Mouse (Mus musculus): ENCODE results near the gene Nadk2.

Gene Nadk2

DNA sequence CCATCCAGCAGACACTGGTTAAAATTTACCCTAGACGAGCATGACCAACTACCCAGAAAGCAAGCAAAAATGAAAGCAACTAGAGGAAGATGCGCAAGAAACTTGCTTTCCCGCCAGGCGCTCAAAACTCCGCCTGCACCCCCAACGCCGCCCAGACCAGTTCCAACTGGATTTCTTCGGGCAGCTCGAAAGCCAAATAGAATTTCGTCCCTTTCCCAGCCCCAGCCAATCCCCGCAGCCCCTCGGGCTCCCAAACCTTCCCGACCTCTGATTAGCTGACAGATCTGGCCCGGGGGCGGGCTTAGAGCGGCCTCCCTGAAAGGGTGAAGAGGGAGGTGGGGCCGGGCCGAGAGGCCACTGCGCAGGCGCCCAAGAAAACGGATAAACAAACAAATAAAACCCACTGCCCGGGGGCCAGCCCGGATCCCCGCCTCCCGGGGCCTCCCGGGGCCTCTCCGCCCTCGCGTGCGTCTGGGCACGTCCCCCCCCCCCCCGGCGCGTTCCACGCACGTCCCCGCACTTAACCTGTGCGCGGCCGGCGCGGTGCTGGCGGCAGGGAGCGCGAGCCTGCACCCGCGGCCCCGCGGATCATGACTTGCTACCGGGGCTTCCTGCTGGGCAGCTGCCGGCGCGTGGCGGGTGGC lies at the start of gene Nadk2:
Gene Nadk2, plus strand, starts transcription at position 349 of the 644 bp plus-strand sequence.
- in situ Hi-C loops (cut with MboI; ENCODE audit: low sequenced_read_pairs): no loop called here

DNA sequence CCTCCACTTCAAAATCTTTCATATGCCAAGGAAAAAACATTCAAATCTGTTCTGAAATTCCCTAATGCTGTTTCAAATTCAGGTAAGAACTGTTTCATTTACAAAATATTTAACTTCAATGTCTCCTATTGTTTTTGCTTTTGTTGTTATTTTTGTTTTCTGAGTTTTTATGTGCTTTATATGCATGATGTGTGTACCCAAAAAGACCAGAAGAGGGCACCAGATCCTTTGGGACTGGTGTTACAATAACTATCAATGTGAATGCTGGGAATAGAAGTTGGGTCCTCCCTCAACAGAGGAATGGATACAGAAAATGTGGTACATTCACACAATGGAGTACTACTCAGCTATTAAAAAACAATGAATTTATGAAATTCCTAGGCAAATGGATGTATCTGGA lies 15.4 kb upstream of the Nadk2 start:
- in situ Hi-C loops (cut with MboI; ENCODE audit: low sequenced_read_pairs): no loop called here

DNA sequence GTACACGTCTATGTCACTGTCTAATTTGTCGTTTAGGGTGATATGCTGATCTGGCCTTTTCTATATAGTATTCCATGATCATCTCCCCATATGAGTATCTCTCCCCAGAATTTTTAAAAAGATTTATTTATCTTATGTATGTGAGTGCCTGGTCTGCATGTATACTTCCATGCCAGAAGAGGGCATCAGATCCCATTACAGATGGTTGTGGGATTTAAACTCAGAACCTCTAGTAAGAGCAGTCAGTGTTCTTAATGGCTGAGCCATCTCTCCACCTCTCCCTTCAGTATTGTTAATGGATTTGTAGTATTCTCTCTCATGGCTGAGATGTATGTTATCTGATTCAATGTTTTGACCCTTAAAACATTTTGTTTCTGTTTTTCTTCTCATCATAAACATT lies 11.2 kb upstream of the Nadk2 start:
- in situ Hi-C loops (cut with MboI; ENCODE audit: low sequenced_read_pairs): no loop called here

DNA sequence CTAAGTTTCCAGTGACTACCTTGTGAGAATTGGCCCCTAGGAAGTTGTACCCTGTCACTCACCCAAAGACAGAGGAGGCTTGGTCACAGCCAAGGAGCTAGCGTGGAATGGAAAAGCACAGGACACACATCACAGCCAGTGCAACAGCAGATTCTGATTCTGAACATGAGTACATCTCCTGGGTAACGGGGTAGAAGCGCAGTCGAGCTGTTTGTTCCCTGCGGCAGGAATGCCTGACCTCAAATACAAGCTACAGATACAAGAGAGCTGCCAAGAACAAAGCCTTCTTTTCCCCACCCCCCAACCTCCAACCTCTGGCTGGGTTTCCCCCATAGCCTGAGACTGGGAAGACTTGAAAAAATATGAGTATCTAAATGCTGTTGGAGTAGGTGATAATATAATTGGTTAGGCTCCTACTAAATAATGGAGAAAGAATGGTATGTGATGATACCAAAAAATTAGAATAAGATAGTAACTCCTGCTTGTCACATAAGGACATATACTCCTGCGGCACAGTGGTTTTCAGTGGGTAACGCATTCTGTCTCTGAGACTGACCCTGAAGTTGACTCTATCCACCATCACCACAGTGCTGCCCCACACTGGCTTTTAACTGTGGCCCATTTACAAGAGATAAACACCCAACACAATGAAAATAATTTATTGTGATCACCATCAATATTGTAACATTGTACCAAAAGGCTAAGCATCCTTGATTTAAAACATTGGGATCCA lies 9.7 kb upstream of the Nadk2 start:
- in situ Hi-C loops (cut with MboI; ENCODE audit: low sequenced_read_pairs): no loop called here

DNA sequence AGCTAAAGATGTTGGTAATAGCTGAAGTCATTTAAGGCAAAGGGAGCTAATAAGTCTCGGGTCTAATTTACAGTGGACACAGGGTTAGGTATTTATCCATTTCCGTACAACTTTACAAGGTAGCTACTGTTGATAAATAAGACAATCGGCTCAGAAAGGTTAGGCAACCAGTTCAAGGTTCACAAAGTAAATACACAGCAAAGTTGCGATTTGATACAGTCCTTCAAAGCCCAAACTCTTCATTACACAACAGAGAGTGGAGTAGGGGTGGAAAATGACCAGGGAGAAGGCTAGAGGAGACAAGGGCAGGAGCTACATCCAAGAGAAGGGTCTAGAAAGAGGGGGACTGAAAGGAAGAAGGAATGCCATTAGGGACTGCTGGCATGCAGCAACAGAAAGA lies 2.2 kb upstream of the Nadk2 start:
- in situ Hi-C loops (cut with MboI; ENCODE audit: low sequenced_read_pairs): no loop called here

DNA sequence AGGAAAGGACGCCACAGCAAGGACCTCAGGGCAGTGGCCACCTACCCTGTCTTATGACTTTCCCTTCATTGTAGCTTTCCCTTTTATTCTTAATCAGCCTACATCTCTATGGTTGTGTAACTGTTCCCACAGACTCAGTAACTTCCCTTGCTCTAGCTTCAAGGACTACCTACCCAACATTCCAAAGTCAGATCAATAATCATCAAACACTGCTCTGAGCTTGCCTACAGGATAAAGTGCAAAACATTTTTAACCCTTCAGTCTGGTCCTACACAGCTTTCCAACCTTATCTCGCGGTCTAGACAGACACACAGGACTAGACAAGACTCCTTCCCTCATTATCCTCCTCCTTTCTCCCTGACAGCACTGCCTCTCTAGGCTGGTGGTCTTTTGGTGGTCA lies 707 bp upstream of the Nadk2 start:
- in situ Hi-C loops (cut with MboI; ENCODE audit: low sequenced_read_pairs): no loop called here

DNA sequence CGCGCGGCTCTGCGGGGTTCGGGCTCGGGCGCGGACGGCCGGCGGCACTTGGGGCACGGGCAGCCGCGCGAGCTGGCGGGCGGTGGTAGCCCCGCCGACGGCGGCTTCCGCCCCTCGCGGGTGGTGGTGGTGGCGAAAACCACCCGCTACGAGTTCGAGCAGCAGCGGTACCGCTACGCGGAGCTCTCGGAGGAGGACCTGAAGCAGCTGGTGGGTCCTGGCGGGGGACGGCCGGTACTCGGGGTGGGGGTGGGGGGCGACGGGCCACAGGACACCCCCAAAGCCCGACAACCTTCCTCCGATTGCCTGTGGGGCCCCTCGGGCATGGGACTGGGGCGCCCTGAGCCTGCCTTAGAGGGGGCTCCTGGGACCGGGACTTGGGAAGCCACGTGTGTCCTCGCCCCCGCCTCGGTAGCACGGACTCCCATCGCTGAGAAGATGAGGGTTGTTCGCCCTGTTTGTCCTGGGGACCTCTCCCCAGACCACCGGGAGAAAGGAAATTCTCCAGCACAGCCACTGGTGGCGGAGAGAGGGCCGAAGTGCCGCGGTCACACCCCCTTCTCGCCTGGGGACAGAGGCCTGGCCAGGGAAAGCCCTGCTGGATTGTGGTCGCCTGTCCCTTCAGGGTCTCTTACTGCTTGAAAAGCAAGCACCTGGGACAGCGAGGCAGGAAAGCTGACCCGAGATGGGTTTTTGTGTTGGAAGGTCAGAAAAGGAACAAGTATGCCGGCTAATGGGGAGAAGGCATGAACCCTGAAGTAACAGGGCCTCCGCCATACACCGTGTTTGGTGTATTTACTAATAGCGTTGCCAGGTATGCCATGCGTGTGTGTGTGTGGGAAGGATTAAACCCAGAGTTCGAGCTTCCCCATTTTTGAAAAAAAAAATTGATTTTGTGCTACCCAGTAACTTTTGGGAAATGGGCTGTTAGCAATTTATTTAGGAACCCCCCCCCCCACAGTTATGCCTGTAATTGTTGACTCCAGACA lies 790 bp downstream of the Nadk2 start:
- in situ Hi-C loops (cut with MboI; ENCODE audit: low sequenced_read_pairs): no loop called here

DNA sequence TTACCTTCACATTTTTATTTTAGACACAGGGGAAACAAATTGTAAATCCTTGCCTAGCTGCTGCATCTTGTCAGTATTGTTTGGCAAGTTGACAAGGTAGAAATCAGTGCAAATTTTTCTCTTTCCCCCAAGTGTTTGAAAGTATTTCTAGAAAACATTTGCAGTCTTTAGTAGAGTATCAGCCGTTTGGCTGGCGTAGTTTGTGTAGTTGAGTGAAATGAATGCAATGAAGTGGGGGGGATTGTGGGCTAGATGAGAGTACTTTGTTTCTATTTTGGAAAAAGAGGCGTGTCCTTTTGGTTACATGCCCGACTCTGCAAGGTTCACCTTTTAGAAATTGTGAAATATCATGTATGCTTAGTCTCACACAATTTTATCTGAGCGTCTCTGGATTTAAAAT lies 1.6 kb downstream of the Nadk2 start:
- in situ Hi-C loops (cut with MboI; ENCODE audit: low sequenced_read_pairs): no loop called here

DNA sequence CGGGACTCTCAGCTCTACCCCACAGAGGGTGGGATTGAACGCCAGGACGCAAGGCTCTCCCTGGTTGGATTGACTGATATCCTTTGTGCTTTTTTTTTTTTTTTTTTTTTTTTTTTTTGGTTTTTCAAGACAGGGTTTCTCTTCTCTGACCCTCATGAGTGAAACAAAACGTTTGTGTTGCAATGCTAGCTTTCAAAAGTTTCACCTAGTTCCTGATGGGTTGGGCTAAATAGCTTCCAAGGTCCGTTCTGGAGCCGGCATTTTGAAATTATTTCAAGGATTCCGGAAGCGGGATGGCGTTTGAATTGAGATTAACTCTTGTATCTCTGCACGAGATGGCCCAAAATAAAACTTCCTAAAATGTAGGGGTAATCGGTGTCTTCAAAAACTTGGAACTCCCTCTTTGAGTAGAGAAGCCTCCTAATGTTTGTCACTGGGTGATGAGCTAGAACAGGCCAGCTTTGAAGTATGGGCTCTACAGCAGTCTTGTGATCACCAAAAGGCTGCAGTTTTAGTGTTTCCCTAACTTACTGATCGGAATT lies 2.1 kb downstream of the Nadk2 start:
- in situ Hi-C loops (cut with MboI; ENCODE audit: low sequenced_read_pairs): no loop called here

DNA sequence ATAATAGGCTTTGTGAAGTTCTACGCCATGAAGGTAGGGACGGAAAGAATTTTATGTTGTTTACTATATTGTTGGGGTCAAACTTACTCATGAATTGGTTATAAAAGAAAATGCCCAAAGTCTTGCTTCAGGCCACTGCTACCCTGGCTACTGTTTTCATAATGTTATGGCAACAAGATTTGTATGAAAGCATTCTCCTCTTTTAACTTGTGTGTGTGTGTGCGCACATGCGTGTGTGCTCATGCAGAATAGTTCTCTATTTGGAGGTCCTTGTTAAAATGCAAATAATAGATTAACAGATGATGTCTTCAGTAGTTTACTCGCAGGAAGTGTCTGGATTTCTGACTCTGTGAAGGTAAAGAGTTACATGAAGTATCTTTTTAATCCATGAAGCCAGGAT lies 2.6 kb downstream of the Nadk2 start:
- in situ Hi-C loops (cut with MboI; ENCODE audit: low sequenced_read_pairs): no loop called here

DNA sequence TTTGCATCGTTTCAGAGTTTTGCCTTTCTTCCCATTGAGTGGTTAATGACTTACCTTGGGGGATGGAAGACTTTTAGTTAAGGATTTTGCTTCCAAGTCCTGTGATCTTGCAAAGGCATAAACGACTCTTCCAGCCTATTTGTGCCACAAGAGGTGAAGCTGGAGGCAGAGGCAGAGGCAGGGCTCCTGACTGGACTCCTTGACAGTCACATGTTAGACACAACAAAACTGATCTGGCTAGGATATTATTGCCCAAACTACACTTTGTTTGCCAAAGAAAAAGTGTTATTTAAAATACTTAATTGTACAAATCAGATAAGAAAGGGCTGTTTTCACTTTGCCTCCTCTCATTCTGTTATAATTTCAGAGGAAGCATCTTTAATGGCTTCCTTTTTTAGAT lies 3.1 kb downstream of the Nadk2 start:
- in situ Hi-C loops (cut with MboI; ENCODE audit: low sequenced_read_pairs): no loop called here

DNA sequence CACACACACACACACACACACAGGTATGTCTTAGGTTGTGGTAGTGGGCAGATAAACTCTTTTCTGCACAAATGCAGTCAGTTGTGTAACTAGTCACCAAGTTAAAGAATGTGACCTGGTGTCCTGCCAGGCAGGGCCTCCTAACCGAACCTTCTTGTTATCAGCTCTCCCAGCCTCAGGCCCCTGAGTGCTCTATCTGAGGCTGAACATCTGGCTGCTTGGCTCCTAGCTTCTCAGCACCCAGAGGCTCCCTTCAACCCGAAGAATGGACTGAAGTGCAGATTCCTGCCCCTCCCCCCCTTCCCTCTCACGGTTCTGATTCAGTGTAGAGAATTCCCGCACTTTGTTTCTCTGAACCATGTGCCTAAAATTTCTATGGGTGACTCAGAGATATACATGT lies 3.6 kb downstream of the Nadk2 start:
- in situ Hi-C loops (cut with MboI; ENCODE audit: low sequenced_read_pairs): no loop called here

DNA sequence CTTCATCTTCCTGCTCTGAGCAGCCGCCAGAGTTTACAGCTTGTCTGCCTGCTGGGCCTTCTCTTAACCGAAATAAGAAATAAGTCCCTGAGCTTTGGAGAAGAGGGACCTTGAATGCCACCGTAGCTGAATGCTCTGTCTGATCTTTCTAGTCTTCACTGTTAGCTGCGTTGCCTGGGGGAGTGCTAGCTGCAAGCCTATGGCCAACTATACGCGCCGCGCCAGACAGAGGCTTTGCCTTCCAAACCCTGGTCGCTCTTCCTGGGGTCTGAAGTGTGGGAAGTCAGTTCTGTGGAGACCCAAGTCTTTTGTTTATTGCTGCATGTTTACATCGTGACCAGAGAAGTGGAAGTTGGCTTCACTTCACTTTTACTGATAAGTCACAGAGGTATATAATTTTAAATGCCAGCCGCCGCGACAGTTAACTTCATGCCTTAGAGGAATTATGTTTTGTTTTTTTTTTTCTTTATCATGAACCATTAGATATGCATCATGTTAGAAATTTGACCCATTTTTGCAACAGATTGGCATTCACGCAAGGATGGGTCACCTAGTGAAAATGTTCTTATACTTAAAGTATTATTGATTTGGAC lies 4.6 kb downstream of the Nadk2 start:
- in situ Hi-C loops (cut with MboI; ENCODE audit: low sequenced_read_pairs): no loop called here

DNA sequence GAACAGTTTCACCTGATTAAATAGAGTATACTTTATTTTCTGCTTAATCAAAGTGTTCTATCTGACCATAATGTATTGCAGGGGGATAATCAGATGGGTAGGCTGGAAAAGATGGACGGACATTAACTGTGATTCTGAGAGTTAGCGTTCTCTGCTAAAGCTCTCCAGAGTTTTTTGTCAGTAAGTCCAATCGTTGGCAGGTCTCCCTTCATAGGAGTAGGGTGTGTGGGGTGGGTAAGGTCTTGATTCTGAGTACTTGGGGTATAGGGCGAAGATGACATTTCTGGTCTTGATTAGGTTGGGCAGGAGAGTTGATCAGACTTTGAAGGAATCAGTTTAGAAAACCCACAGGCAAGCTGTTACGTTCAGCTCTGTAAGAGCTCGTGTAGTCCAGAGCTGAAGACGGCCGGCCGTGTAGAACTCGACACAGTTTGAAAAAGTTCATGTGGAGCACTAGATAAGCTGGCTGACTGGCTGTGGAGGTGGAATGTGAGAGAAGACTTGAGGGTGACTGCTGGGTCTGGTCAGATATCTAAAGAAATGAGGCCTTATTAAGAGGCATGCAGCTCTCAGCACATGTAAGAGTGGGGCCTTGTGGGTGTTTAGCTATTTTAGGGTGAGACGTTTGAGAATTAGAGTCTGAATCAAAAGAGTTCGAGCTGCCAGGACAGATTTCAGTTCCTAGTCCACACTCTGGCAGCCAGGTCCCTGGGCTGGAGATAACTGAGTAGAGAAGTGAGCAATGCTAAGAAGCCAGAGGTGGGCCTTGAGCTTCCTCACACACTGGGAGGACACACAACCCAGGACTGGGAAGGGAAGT lies 7.6 kb downstream of the Nadk2 start:
- in situ Hi-C loops (cut with MboI; ENCODE audit: low sequenced_read_pairs): no loop called here

DNA sequence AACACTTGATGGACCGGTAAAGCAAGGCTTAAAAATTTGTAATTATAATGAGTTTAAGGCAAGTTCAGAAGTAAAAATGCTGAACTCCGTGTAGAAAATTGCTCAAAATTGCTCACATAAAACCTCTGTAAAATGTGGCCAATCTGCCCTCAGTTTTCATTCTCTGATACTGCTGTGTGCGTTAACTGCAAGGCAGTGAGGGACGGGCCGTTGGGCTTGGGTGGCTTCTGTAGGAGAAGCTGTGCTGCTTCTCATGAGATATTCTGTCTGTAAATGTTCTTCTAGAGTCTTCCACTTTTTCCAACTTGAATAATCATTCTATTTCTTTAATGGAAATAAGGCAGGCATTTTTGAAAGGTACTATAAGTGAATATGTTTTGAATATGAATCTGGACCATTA lies 8.6 kb downstream of the Nadk2 start:
- in situ Hi-C loops (cut with MboI; ENCODE audit: low sequenced_read_pairs): no loop called here

DNA sequence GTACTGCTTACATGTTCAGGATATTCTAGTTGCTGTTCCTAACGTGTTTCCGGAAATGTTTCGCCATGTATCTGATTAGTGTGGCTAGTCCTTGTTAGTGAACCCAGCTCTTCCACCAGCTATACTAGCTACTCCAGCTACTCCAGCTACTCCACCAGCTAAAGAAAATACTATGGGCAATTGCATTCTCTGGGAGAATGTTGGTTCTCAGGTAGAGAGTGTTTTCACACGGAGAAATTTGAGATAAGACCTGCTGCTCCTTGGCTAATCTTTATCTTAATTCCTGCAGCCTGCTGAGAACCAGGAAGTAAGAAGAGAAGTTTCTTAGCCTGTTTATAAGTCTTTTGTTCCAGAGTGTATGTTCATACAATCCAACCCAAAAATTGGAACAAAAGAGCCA lies 9.1 kb downstream of the Nadk2 start:
- in situ Hi-C loops (cut with MboI; ENCODE audit: low sequenced_read_pairs): no loop called here

DNA sequence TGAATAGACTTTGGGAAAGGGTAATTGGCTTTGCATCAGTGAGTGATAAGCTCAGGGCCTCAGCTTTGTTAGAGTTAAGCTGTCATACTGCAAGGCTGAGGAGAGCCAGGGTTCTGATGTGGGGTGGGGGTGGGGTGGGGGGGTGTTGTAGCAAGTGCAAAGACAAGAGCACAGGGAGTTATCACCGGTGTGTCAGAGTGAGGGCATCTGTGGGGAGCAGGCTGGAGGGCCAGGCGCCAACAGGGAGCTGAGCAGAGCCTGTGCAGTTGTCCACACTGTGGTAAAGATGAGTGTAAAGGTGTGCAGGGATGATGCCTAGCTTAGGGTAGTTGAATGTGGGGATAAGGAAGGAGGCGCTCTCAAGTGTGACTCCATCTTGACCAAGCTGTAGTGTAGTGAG lies 10.2 kb downstream of the Nadk2 start:
- in situ Hi-C loops (cut with MboI; ENCODE audit: low sequenced_read_pairs): no loop called here

DNA sequence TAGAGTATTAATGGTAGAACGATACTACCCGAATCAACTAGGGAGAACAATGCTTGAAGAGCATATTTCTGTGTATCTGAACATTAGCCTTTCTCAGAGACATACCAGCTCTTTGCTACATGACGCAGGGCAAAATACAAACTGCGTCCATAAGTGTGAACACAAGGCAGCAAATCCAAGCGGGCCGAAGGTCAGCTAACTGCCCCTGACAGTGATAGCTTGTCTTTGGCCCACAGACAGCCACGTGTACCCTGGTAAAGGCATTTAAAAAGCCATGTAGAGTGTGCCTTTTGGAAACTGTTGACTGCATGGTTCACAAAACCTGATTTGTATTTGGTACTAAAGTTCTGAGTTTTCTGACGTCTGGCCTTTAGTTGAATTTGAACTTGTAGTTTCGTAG lies 11.7 kb downstream of the Nadk2 start:
- in situ Hi-C loops (cut with MboI; ENCODE audit: low sequenced_read_pairs): no loop called here

DNA sequence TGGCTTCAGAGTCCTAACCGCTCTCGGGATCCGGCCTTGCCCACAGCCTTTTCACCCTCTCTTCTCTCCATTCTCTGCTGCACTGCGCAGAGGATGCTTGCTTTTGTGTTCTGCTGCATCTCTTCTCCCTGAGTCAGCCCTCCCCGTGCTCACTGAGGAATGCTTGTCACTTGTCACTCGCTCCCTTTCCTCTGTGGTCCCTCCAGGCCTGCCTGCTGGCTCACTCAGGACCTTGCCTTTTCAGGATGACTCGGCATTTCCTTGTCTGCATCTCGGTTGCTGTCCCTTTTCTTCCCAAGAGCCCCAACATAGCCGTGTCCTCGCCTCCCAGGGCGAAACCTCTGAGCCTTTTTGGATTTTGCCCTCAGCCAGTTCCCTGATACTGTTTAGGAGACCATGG lies 15.8 kb downstream of the Nadk2 start:
- in situ Hi-C loops (cut with MboI; ENCODE audit: low sequenced_read_pairs): no loop called here

DNA sequence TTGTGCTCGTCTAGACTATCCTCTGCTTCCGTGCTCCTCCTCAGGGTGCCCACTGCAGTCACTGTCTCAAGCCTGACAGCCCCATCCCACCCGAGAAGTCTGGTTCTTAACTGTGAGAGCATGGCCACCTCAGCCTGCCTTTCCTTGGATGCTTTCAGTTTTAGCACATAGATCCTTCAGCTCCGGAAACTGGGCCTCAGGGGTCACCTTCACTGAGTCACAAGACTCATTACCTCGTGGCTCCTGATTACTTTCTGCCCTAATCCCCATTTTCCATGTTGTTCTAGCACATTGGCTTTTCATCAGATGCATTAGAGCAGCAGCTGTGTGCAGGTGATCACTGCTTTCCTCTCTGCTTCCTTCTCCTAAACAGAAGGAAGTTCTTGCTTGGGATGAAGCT lies 16.4 kb downstream of the Nadk2 start:
- in situ Hi-C loops (cut with MboI; ENCODE audit: low sequenced_read_pairs): no loop called here

Measured in CH12F3 (cell line).